Mouse (Mus musculus) neural tube, embryonic 14.5 days (tissue): ENCODE measurements around the gene Dmbx1. TPM values are rescaled to one million over a fixed set of nuclear protein-coding genes. Genes with fewer than 3 reads are reported as not detected.

Experiments used
- ATAC-seq: fragments of 200-750 bp; cut with Nextera tagmentation; 2 replicates; pipeline ENCODE4 v1.8.0; 2017; ENCODE audit warnings: low read depth, mild to moderate bottlenecking, moderate TSS enrichment, moderate library complexity
- H3K27ac ChIP-seq: fragments of 300-500 bp; sonication (generic); 2 replicates; pipeline ENCODE4 v1.5.1; 2014; ENCODE audit warnings: low read depth, mild to moderate bottlenecking, control low read depth, low read length, moderate library complexity, mixed read lengths
- H3K27me3 ChIP-seq: fragments of 300-500 bp; sonication (generic); 2 replicates; pipeline ENCODE4 v1.6.1; 2014; ENCODE audit warnings: low read length; ENCODE audit not compliant: control insufficient read depth, insufficient read depth
- H3K36me3 ChIP-seq: fragments of 300-500 bp; sonication (generic); 2 replicates; pipeline ENCODE4 v1.6.1; 2014; ENCODE audit warnings: low read length, mixed read lengths; ENCODE audit not compliant: control insufficient read depth, insufficient read depth
- H3K4me1 ChIP-seq: fragments of 300-500 bp; sonication (generic); 2 replicates; pipeline ENCODE4 v1.6.1; 2014; ENCODE audit warnings: low read length; ENCODE audit not compliant: control insufficient read depth, insufficient read depth
- H3K4me2 ChIP-seq: fragments of 300-500 bp; sonication (generic); 2 replicates; pipeline ENCODE4 v1.6.1; 2014; ENCODE audit warnings: mild to moderate bottlenecking, low read depth, low read length, control low read depth
- H3K4me3 ChIP-seq: fragments of 300-500 bp; sonication (generic); 2 replicates; pipeline ENCODE4 v1.5.1; 2014; ENCODE audit warnings: low read depth, low read length, control low read depth, mixed read lengths
- H3K9ac ChIP-seq: fragments of 300-500 bp; sonication (generic); replicated peaks from 2 replicates; pipeline ENCODE4 v1.6.1; 2014; ENCODE audit warnings: low read depth, mild to moderate bottlenecking, control low read depth, low read length, mixed read lengths
- H3K9me3 ChIP-seq: fragments of 300-500 bp; sonication (generic); 2 replicates; pipeline ENCODE4 v1.6.1; 2016; ENCODE audit warnings: low read length; ENCODE audit not compliant: control insufficient read depth
- WGBS: fragments of 180-500 bp; shearing (Covaris S2); extraction: QIAGEN DNeasy Blood & Tissue Kit; methylation state at CpG from one replicate; pipeline ENCODE4 v1.1.7; 2014; 5-methylcytosine and 5-hydroxymethylcytosine counted together
- polyA plus RNA-seq: library from polyadenylated mRNA; unstranded; fragments of >200 nt; fragmentation: Nextera tagmentation; extraction: Ambion mirVana; gene quantifications from 2 replicates; pipeline ENCODE4 v1.2.1, GENCODE M21; 2014

The Dmbx1 gene
- polyA plus RNA-seq, 1 experiment from 2014 or later = 0.62 TPM

DNA sequence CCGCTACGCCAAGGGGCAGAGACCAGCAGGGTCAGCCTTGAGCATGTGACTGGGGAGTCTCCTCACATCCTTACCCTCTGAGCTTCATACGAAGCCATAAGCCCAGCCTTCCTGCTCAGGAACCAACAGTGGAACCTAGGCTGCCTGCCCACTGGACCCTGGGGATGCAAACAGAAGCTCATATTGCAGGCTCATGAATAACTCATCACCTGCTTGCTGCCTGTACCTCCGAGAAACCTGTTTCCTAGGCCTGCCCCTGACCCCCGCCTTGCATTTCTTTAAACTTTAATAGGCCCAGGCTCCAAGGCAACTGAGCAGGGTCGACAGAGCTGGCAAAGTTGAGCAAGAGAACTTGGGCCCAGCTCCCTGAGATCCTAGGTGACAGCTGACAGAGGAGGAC, 55.7 kb downstream of the Dmbx1 start, which contains the start of gene Kncn:
Gene Kncn (plus strand): TSS at position 379 of the 400 bp plus-strand sequence.
- no peak for ATAC-seq
- 72% methylated on average over 6 of the region's 6 CpGs for WGBS

DNA sequence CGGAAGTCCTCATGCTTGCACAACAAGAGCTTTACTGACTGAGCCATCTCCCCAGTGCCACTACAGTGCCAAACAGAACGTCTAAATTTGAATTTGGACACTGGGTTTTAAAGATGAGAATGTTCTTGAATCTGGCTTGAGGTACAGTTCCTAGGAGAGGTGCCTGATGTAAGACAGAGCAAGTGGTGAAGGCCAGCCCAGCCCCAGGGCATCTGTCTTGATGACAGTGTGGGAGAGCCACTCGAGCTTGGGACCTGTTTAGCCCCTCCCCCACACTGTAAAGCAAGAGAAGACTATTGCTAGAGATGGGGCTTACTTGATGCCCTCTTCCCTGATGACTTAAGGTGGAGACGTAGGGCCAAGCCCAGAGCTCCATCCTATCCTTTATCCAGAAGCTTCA, 57.5 kb downstream of the Dmbx1 start:
- H3K4me3 ChIP-seq = no peak overlapping the region
- no peak overlapping the region for H3K4me2 ChIP-seq
- no peak for ATAC-seq
- 62% methylated on average over 4 of the region's 4 CpGs for WGBS
- H3K9ac ChIP-seq = no peak overlapping the region
- no peak overlapping the region for H3K27ac ChIP-seq
- no peaks in the 10 kb centered on the region for H3K27me3 ChIP-seq
- no peaks in the 10 kb centered on the region for H3K36me3 ChIP-seq
- peaks cover 9% of the 10 kb centered on the region; the same call in 1 of the 2 replicates for H3K4me1 ChIP-seq
- no peaks in the 10 kb centered on the region for H3K9me3 ChIP-seq

More for the DNA sequence above, 55.7 kb downstream of the Dmbx1 start, which contains the start of gene Kncn:
- H3K36me3 ChIP-seq = no peaks in the 10 kb centered on the region
- no peaks in the 10 kb centered on the region for H3K9me3 ChIP-seq
- H3K4me2 ChIP-seq = no peak within 1 kb of the TSS
- H3K4me1 ChIP-seq = no peaks in the 10 kb centered on the region; the same call in 1 of the 2 replicates
- H3K27me3 ChIP-seq = no peaks in the 10 kb centered on the region
- no peak within 1 kb of the TSS for H3K4me3 ChIP-seq
- H3K27ac ChIP-seq = no peak within 1 kb of the TSS
- no peak within 1 kb of the TSS for H3K9ac ChIP-seq

DNA sequence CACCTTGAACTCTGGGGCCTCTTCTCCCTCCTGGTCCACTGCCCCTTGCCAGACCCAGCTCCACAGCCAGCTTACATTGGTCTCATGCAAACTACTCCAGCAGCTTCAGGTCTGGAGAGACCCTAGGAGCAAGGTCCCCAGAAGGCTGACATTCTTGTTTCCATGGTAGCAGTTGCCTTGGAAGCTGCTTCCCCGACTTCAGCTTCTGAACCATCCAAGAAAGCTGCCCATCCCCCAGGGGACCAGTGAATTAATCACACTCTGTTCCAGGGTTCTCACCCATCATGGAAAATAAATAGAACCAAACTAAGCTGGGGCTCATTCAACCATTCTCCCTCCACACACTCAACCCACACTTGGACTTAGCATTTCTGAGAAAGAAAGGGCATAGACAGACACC, 58.5 kb downstream of the Dmbx1 start:
- no peaks in the 10 kb centered on the region for H3K27me3 ChIP-seq

DNA sequence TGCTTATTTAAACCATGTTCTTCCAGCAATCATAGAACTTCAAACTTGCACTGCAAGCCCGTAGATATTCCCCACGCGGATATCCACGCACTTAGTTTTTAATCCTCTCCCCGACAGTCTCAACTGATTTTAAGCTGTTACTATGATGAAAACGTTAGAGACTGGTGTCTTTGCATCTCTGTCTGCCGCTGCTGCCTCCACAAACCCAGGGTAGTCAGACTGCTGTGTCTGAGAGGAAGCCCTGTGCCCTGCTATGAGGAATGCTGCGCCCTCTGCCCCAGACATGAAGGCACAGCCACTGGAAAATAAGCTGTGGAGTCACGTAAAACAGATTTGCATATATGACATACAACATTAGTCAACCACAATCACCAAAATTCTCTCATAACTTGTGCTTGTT, 60.9 kb downstream of the Dmbx1 start:
- Histone ChIP-seq H3K36me3 (no peaks in the 10 kb centered on the region), H3K9ac (no peak overlapping the region), H3K27me3 (no peaks in the 10 kb centered on the region), H3K4me1 (peaks cover 9% of the 10 kb centered on the region; the same call in 1 of the 2 replicates), H3K9me3 (no peaks in the 10 kb centered on the region), H3K4me2 (no peak overlapping the region), H3K27ac (no peak overlapping the region), H3K4me3 (no peak overlapping the region)
- ATAC-seq = no peak
- 41% methylated on average over 9 of the region's 9 CpGs for WGBS

More for the DNA sequence above, 58.5 kb downstream of the Dmbx1 start:
- H3K4me1 ChIP-seq = peaks cover 9% of the 10 kb centered on the region; the same call in 1 of the 2 replicates
- H3K4me3 ChIP-seq = no peak overlapping the region
- 5% methylated on average over 1 of the region's 1 CpGs for WGBS
- H3K36me3 ChIP-seq = no peaks in the 10 kb centered on the region
- no peak overlapping the region for H3K9ac ChIP-seq
- ATAC-seq = peak; percentile 38; the same call in 1 of the 2 replicates
- no peaks in the 10 kb centered on the region for H3K9me3 ChIP-seq
- no peak overlapping the region for H3K27ac ChIP-seq
- no peak overlapping the region for H3K4me2 ChIP-seq

DNA sequence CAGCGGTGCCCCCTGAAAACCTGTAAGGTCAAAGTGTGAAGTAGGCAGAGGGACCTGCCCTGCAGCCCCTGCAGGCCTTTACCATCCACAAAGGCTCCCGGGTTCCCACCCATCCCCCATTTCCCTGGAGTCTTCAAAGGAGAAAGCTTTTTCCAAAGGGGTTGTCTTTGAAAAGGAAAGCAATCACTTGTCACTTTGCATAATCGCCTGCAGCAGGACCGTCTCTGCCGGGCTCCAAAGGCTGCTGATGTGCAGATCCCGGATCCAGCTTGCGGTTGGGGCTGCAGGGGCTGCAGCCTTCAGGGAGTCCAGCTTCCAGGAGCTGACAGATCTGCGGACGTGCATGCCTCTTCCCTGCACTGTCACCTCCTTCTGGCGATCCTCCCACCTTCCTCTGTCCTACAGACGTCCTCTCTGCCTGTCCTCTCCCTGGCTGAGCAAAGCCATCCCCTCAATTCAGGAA, 61.5 kb downstream of the Dmbx1 start:
- H3K27ac ChIP-seq = no peak overlapping the region
- no peaks in the 10 kb centered on the region for H3K27me3 ChIP-seq
- peak overlapping the region; percentile 14; the same call in 1 of the 2 replicates for H3K4me2 ChIP-seq
- ATAC-seq = peak; percentile 39; the same call in 1 of the 2 replicates
- peak overlapping the region; percentile 37; the same call in 1 of the 2 replicates for H3K9ac ChIP-seq
- H3K36me3 ChIP-seq = 0 out of 2 replicates have a peak, but pooled peaks cover 3% of the 10 kb centered on the region
- 3% methylated on average over 11 of the region's 11 CpGs for WGBS
- H3K4me3 ChIP-seq = no peak overlapping the region
- H3K9me3 ChIP-seq = no peaks in the 10 kb centered on the region
- H3K4me1 ChIP-seq = peaks cover 9% of the 10 kb centered on the region; the same call in 1 of the 2 replicates

DNA sequence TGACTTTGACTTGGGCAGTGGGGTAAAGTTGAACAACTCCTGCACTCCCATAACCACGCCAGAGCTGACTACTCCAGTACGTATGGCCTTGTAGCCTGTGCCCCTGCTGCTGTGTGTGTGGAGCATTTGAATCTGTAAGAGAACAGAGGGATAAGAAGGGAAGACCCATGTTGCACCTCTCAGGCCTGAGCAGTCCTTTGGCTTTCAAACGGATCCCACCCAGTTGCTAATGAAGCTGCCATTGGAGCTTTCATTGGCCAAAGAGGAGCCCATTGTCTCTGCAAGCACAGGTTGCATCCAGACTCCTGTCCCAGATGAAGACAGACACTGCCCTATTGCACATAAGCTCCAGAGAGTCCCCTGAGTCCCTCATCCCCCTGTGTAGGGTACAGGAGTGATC, 66.5 kb downstream of the Dmbx1 start:
- no peak overlapping the region for H3K4me3 ChIP-seq
- no peak overlapping the region for H3K4me2 ChIP-seq
- H3K4me1 ChIP-seq = peaks cover 14% of the 10 kb centered on the region; the same call in 1 of the 2 replicates
- H3K27ac ChIP-seq = no peak overlapping the region
- no peaks in the 10 kb centered on the region for H3K9me3 ChIP-seq
- WGBS = 80% methylated on average over 3 of the region's 3 CpGs
- H3K9ac ChIP-seq = no peak overlapping the region
- H3K36me3 ChIP-seq = 0 out of 2 replicates have a peak, but pooled peaks cover 3% of the 10 kb centered on the region
- ATAC-seq = no peak
- H3K27me3 ChIP-seq = no peaks in the 10 kb centered on the region

DNA sequence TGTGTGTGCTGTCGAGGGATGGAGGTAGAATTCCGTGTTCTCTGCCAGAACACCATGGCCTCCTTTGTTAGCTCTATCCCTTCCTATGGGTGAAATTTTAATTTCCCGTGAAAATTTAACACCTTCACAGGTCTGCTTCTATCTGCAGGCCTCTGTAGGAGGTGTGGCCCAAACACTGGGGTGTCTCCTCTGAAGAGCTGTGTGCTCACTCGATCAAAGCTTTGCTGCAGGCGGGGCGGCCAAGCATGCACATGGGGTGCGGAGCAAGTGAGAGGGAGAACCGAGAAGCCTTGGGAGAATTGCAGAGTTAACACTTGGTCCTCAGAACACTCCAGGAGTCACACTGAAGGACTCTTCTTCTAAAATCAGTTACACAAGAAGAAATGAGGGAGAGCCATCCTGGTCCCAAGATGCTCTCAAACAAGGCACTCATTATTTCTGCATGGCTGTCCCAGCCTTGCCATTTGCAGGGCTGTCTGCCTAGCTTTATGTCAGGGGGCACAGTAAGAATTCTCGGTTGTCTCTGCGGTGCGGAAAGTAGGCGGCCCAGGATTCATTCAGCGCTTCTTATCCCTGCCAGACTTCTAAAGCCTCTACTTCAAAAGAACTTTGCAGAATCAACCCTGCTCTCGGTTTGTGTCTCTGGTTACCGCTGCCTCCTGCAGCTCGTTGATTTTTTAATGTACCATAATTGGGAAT, 70.1 kb downstream of the Dmbx1 start:
- no peak overlapping the region for H3K4me3 ChIP-seq
- no peak overlapping the region for H3K9ac ChIP-seq
- H3K9me3 ChIP-seq = no peaks in the 10 kb centered on the region
- no peak overlapping the region for H3K27ac ChIP-seq
- no peak for ATAC-seq
- H3K27me3 ChIP-seq = no peaks in the 10 kb centered on the region
- 0 out of 2 replicates have a peak, but pooled peaks cover 3% of the 10 kb centered on the region for H3K36me3 ChIP-seq
- peaks cover 8% of the 10 kb centered on the region; the same call in 1 of the 2 replicates for H3K4me1 ChIP-seq
- WGBS = 20% methylated on average over 16 of the region's 16 CpGs
- no peak overlapping the region for H3K4me2 ChIP-seq
